Mouse (Mus musculus): ENCODE measurements around the gene Cd59b. TPM values are rescaled to one million over a fixed set of nuclear protein-coding genes. Genes with fewer than 3 reads are reported as not detected.
"Not testable (repeated sequence)": the region's sequence is repeated elsewhere in the genome, so short reads cannot be mapped to it uniquely, and the experiment has no call there.

Gene Cd59b
- polyA plus RNA-seq, 1 experiment from 2014 or later = 3.8 TPM

DNA sequence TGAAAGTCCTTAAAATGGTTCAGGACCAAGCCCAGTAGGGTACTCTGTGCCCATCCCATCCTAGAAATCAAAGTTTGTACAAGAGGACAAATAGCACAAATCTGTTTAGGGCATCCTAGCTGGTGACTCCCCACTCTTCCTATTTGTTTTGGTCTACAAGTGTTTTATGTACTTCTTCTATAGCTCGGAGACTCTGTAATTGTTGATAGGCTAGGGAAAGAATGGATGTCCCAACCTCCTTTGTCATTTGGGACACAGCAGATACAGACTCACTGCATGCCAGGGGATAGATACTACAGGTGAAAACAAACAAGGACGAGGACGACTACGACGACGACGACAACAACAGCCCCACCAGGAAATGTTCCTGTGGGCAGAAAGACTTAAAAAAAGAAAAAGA, 1.2 kb upstream of the Cd59b start, which contains the start of gene Gm10799:
Gm10799 (minus strand) TSS at position 101 of the 400 bp plus-strand sequence.
- H3K36me3 ChIP-seq; ATAC-seq (ENCODE audit: low FRiP score); H3K27me3 ChIP-seq (replicated peaks); H3K4me3 ChIP-seq (replicated peaks); H3K4me1 ChIP-seq; H3K4me2 ChIP-seq; H3K9me3 ChIP-seq (replicated peaks); H3K9ac ChIP-seq (replicated peaks); H3K27ac ChIP-seq (replicated peaks): not testable (repeated sequence)
- WGBS = 74% methylated on average over 7 of the region's 7 CpGs

DNA sequence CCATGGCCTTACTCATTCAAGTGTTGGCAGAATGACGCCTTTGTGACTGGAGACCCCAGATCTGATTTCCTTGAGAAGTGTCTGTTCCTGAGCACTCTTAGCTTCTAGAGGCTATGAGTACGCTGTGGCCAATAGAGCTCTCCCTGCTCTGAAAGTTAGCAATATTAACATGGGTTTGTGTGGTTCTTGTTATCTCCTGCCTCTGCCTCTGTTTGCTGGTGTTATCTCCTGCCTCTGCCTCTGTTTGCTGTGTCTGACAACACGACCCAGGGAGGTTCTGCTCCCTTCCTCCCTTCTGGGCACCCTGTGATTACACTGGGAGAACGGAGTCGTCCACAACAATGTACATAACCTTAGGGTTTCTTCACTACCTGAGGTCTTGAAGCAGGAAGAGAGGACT, 8.6 kb downstream of the Cd59b start:
- H3K36me3 ChIP-seq; ATAC-seq (ENCODE audit: low FRiP score); H3K27me3 ChIP-seq (replicated peaks); H3K4me2 ChIP-seq; H3K4me1 ChIP-seq; H3K9ac ChIP-seq (replicated peaks); H3K9me3 ChIP-seq (replicated peaks); H3K27ac ChIP-seq (replicated peaks); H3K4me3 ChIP-seq (replicated peaks): not testable (repeated sequence)
- WGBS = 79% methylated on average over 5 of the region's 5 CpGs

DNA sequence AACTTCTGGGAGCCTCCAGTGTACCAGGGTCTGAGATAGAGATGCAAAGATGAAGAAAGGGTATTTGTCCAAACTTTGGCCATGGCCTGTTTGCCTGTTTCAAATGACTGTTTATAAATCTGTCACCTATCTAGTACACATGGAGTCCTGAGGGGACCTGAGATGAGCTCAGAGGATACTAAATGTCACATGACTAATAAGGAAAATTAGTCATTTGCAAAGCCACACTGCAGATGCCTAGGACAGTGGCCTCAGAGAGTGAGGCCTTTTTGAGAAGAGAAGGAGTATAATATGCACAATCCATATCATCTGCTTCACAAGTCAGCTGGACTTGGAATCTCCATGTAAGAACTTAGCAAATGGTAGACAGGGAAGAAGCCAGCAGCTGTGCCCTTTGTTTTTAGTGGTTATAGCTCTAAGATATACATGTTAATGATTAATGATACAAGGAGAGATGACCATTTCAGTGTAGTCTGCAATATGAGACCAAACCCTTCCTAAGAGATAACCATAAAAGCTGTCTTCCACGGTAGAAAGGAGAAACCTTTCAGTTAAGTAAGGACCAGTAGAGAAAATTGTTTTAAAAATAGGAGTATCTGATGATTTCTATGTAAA, 11.9 kb downstream of the Cd59b start:
- H3K4me2 ChIP-seq; H3K27me3 ChIP-seq (replicated peaks); H3K9me3 ChIP-seq (replicated peaks); H3K4me1 ChIP-seq; H3K4me3 ChIP-seq (replicated peaks); H3K36me3 ChIP-seq; H3K9ac ChIP-seq (replicated peaks); H3K27ac ChIP-seq (replicated peaks); ATAC-seq (ENCODE audit: low FRiP score): not testable (repeated sequence)
- no CpG with 5 or more reads among the region's 1 CpGs for WGBS

DNA sequence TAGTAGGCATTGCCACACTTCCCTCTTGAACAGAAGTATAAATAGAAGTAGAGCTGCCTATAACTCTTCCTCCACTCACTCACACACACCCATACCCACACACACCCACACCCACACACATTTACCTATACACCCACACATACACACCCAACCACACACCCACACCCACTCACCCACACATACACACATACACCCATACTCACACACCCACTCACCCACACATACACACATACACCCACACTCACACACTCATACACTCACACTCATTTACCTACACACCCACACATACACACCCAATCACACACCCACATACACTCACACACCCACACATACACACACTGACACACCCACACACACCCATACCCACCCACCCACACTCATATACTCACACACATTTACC, 12.8 kb downstream of the Cd59b start:
- H3K4me1 ChIP-seq = no peaks in the 10 kb centered on the region
- no peak overlapping the region for H3K4me2 ChIP-seq
- H3K36me3 ChIP-seq = no peaks in the 10 kb centered on the region
- no peak overlapping the region for H3K27ac ChIP-seq (replicated peaks)
- no peaks in the 10 kb centered on the region for H3K9me3 ChIP-seq (replicated peaks)
- H3K4me3 ChIP-seq (replicated peaks) = no peak overlapping the region
- no peaks in the 10 kb centered on the region for H3K27me3 ChIP-seq (replicated peaks)
- no peak overlapping the region for H3K9ac ChIP-seq (replicated peaks)
- no peak for ATAC-seq (ENCODE audit: low FRiP score)

DNA sequence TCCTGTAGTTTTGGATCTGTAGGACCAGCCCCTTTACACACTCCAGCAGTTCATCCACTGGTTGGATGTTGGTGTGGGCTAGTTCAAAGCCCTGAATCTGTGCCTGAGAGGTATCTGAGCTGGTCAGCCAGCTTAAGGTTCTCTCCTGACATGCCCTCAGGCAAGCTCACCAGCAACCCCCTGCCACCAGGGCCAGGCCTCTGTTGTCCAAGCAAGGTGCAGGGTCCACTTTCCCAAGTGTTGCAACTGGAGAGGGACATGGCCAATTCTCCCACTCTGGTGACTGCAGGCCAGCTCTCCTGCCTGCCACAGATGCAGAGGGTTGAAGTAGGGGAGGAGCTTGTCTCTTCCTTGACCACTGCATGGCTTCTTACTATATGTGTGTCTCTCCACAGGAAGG, 14.4 kb downstream of the Cd59b start:
- H3K27me3 ChIP-seq (replicated peaks); H3K9me3 ChIP-seq (replicated peaks); H3K36me3 ChIP-seq; H3K4me2 ChIP-seq; H3K9ac ChIP-seq (replicated peaks); H3K4me3 ChIP-seq (replicated peaks); H3K4me1 ChIP-seq; H3K27ac ChIP-seq (replicated peaks); ATAC-seq (ENCODE audit: low FRiP score): not testable (repeated sequence)

DNA sequence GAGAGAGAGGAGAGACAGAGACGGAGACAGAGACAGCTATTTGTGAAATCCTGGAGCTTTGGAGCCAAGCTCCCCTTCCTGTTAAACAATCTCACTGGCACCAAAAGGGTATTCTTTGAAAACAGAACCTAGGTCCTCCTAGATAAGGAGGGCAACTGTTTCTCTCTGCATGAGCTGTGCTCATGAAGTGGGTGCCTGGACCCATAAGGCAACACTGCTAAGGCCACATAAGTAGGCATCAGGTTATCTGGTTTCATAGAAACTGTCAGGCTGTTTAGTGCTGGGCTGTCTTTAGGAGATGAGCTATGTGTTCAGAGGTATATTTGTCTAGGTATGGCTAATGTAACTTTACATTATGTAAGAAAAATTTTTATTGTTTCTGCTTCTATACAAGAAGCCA, 17.9 kb downstream of the Cd59b start:
- H3K4me3 ChIP-seq (replicated peaks); H3K9ac ChIP-seq (replicated peaks); H3K9me3 ChIP-seq (replicated peaks); ATAC-seq (ENCODE audit: low FRiP score); H3K27ac ChIP-seq (replicated peaks); H3K4me2 ChIP-seq; H3K36me3 ChIP-seq; H3K27me3 ChIP-seq (replicated peaks); H3K4me1 ChIP-seq: not testable (repeated sequence)
- 91% methylated on average over 1 of the region's 1 CpGs for WGBS

DNA sequence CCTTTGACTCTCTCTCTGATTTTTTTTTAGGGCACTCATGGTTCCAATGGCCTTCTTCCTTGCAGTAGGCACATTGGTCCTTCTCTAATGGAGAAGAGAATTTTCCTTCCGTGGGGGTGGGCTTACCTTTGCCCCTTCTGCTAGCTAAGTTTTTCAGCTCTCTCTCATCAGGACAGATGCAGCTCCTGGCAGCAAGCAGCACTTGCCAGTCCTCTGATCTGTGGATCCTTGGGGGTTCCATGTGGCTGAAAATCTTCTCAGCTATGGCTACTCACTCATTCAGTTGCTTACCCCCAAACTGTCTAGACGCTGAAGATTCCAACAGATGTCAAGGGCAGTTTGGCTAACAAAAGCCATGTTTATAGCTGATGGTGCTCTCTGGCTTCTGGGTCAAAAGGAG, 23.7 kb downstream of the Cd59b start:
- no peak overlapping the region for H3K4me2 ChIP-seq
- H3K9ac ChIP-seq (replicated peaks) = no peak overlapping the region
- no peaks in the 10 kb centered on the region for H3K27me3 ChIP-seq (replicated peaks)
- 78% methylated on average over 2 of the region's 2 CpGs for WGBS
- H3K36me3 ChIP-seq = no peaks in the 10 kb centered on the region
- no peak overlapping the region for H3K4me3 ChIP-seq (replicated peaks)
- H3K27ac ChIP-seq (replicated peaks) = no peak overlapping the region
- no peaks in the 10 kb centered on the region for H3K9me3 ChIP-seq (replicated peaks)
- no peak for ATAC-seq (ENCODE audit: low FRiP score)
- peaks cover 10% of the 10 kb centered on the region; the same call in 1 of the 2 replicates for H3K4me1 ChIP-seq

DNA sequence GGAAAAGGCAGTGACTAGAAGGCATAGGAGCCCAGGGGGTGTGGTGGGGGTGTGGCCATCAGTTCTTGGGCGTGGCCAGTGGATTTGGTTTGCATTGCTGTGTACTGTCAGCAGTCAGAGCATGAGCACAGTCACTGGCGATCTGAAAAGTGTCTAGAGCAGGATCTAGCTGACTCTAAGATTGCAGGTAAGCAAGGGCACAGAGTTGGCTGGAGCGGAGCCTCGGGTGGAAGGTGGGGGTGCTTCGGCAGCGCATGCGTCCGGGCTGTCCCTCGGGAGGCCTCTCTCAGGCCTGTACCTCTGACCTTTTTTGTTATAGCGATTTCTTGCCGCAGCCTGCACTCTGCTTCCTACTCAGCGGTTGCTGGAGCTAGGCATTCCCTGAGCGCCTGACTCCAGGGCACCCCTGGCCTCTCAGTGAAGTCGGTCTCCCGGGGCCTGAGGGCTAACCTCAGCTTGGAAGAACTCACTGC, 26.1 kb downstream of the Cd59b start, which contains the start of gene Cd59a:
Cd59a (plus strand) TSS at position 61 of the 473 bp plus-strand sequence.
- Histone ChIP-seq H3K27ac (replicated peaks) (peak within 1 kb of the TSS; percentile 57), H3K4me3 (replicated peaks) (peak within 1 kb of the TSS; percentile 43), H3K27me3 (replicated peaks) (no peaks in the 10 kb centered on the region), H3K4me1 (peaks cover 10% of the 10 kb centered on the region; the same call in 1 of the 2 replicates), H3K9me3 (replicated peaks) (no peaks in the 10 kb centered on the region), H3K36me3 (no peaks in the 10 kb centered on the region), H3K9ac (replicated peaks) (peak within 1 kb of the TSS; percentile 30), H3K4me2 (peak within 1 kb of the TSS; percentile 56)
- 6% methylated on average over 15 of the region's 15 CpGs for WGBS
- peak; percentile 90 for ATAC-seq (ENCODE audit: low FRiP score)

DNA sequence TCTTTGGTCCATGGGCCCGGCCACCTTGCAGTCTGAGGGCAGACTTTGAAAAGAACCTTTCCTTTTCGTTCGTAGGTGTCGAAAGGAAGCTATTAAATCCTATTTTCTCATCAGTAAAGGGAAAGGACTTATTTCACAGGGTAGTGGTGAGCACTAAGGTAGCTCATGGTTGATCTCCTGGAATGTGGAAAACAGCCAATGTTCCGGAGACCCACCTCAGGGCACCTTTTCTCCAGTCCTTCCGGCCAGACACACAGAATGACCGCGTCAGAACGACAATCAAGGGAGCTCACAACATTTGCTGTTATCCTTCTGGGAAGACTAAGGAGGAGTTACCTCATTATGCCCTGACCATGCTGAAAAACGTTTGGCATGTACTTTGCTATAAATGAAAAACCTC, 26.6 kb downstream of the Cd59b start:
- Histone ChIP-seq H3K36me3 (no peaks in the 10 kb centered on the region), H3K4me3 (replicated peaks) (peak overlapping the region; percentile 43), H3K4me1 (peaks cover 10% of the 10 kb centered on the region; the same call in 1 of the 2 replicates), H3K27me3 (replicated peaks) (no peaks in the 10 kb centered on the region), H3K27ac (replicated peaks) (peak overlapping the region; percentile 57), H3K9me3 (replicated peaks) (no peaks in the 10 kb centered on the region), H3K4me2 (peak overlapping the region; percentile 56), H3K9ac (replicated peaks) (peak overlapping the region; percentile 30)
- WGBS = 41% methylated on average over 10 of the region's 10 CpGs
- ATAC-seq (ENCODE audit: low FRiP score) = 0 out of 2 replicates have a peak, but pooled peaks have one; percentile 12

DNA sequence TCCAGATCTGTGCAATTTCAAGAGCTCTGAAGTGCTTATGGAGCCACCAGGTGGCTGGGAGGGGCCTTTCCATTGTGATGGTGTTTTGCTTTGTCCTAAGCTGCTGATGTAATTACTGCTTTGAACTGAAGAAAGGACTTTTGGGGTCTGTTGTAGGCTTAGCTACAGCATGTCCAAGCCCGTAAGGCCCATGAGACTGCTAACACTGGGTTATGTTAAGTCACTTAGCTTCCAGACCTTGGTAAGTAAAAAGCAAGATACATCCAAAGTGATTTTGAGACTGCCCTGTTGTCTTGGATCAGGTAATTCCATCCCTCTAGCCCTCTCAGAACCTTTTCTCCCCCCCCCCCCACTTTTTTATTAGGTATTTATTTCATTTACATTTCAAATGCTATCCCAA, 27.1 kb downstream of the Cd59b start:
- H3K27ac ChIP-seq (replicated peaks); ATAC-seq (ENCODE audit: low FRiP score); H3K4me3 ChIP-seq (replicated peaks); H3K4me1 ChIP-seq; H3K9me3 ChIP-seq (replicated peaks); H3K36me3 ChIP-seq; H3K9ac ChIP-seq (replicated peaks); H3K27me3 ChIP-seq (replicated peaks); H3K4me2 ChIP-seq: not testable (repeated sequence)
- WGBS = 66% methylated on average over 1 of the region's 1 CpGs

DNA sequence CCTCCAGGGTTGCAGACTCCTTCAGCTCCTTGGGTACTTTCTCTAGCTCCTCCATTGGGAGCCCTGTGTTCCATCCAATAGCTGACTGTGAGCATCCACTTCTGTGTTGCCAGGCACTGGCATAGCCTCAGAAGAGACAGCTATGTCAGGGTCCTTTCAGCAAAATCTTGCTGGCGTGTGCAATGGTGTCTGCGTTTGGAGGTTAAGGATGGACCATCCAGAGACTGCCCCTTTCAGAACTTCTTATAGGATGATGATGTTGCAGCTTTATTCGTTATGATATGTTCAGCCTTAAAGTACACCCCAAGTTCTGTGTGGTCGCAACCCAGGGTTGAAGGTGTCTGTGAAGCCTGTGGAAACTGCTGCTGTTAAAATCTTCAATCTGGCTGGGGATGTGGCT, 27.7 kb downstream of the Cd59b start:
- H3K27me3 ChIP-seq (replicated peaks); H3K9ac ChIP-seq (replicated peaks); H3K27ac ChIP-seq (replicated peaks); H3K4me1 ChIP-seq; H3K4me2 ChIP-seq; H3K4me3 ChIP-seq (replicated peaks); ATAC-seq (ENCODE audit: low FRiP score); H3K9me3 ChIP-seq (replicated peaks); H3K36me3 ChIP-seq: not testable (repeated sequence)
- WGBS = 95% methylated on average over 4 of the region's 4 CpGs

DNA sequence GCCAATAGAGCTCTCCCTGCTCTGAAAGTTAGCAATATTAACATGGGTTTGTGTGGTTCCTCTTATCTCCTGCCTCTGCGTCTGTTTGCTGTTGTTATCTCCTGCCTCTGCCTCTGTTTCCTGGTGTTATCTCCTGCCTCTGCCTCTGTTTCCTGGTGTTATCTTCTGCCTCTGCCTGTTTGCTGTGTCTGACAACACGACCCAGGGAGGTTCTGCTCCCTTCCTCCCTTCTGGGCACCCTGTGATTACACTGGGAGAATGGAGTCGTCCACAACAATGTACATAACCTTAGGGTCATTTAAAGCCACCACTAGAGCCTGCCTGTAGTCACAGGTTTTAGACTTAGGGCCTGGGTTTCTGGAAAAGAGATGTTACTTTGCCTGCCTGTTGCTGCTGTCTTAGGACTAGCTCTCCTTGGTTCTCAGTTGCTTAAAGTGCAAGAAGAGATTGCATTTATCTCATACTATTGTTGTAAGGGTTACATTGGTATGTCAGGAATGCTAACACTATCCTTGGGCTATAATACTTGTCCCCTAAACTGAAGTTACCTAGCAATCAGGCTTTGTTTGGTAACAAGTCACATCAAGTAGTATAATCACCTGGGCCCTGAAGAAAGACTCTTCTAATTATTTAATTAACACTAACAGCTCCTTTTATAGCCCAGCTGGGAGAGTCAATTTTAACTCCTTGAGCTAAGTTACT, 29.0 kb downstream of the Cd59b start:
- H3K9ac ChIP-seq (replicated peaks) = no peak overlapping the region
- 35% methylated on average over 3 of the region's 3 CpGs for WGBS
- no peaks in the 10 kb centered on the region for H3K27me3 ChIP-seq (replicated peaks)
- H3K9me3 ChIP-seq (replicated peaks) = no peaks in the 10 kb centered on the region
- H3K36me3 ChIP-seq = no peaks in the 10 kb centered on the region
- H3K4me3 ChIP-seq (replicated peaks) = no peak overlapping the region
- no peak overlapping the region for H3K4me2 ChIP-seq
- H3K27ac ChIP-seq (replicated peaks) = no peak overlapping the region
- ATAC-seq (ENCODE audit: low FRiP score) = no peak
- peaks cover 10% of the 10 kb centered on the region; the same call in 1 of the 2 replicates for H3K4me1 ChIP-seq

Measured in neural tube, embryonic 15.5 days (tissue).